Mouse (Mus musculus): Measurements from ENCODE around the gene Nckap5. TPM values are rescaled to one million over a fixed set of nuclear protein-coding genes. Genes with fewer than 3 reads are reported as not detected.

Nckap5 gene
- polyA plus RNA-seq, 1 experiment from 2014 or later, result 1.5 TPM

DNA sequence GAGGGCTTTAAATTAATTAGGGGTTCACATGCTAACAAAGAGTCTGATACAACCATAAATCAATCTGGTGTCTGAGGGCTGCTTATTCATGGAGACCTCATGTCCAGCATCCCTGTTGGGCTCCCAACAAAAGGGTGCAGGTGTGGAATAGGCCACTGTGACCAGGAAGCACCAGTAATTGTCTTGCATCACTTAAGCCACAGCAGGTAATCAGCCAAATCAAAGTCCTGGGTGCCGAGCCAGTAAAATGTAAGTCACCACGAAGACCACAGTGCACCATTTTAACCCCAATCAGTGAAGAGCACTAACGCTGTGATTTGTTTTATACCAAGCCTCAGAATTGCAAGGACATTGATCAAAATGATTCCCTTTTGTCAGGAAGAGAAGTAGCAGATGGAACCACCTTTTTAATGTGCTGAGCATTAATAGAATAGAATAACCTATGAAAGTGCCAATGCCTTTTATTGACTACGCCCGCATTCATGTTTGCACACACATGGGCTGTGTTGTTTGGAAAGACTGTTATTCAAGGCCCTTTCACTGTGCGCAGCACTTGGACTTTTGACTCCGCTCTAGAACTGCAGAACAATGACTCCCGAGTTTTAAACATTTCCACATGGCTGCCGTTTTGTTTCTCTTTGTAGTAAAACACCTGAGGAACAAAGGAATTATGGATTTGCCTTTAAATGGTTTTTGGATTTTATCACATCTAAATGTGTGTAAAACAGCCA lies 393.5 kb downstream of the Nckap5 start:
- ChIA-PET CTCF (no interaction called here), POLR2A (no interaction called here)
- no peak for TF ChIP-seq CTCF (IDR thresholded peaks at IDR 0.05)
- no peaks in the 10 kb centered on the region for H3K27me3 ChIP-seq
- in situ Hi-C loops (cut with MboI; ENCODE audit: low pct_unique_long_range_greater_than_20kb), result loop anchor here (10.0 to 25.0 kb wide), 3 partner anchors 500 to 832 kb away; no protein-coding TSS in a partner anchor
- DNase-seq (ENCODE audit: low read depth, low spot score) (no peak), ATAC-seq (no peak)

DNA sequence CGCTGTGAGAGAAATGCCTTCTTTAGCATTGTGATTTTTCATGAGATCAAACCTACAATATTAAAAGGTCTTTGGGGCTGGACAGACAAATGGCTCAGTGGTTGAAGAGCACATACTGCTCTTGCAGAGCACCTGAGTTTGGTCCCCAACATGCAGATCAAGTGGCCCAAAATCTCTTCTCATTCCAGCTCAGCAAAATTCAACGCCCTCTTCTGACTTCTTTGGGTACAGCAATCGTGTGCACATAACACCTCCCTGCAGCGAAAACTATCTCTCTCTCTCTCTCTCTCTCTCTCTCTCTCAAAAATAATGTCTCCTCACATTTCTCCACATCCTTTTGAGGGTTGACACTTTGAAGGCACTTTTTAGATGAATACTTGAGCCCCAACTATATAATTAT lies 398.3 kb downstream of the Nckap5 start:
- POLR2A ChIA-PET, result no interaction called here
- CTCF ChIA-PET, result interaction anchor here (0.8 to 2.8 kb wide), 7 partner anchors 10 to 754 kb away, joined by 3 to 9 read pairs (median 6); no protein-coding TSS in a partner anchor
- in situ Hi-C loops (cut with MboI; ENCODE audit: low pct_unique_long_range_greater_than_20kb), result loop anchor here (10.0 to 25.0 kb wide), 3 partner anchors 505 to 827 kb away; no protein-coding TSS in a partner anchor
- peak; percentile 33 for TF ChIP-seq CTCF (IDR thresholded peaks at IDR 0.05)
- no peak for ATAC-seq
- no peak for DNase-seq (ENCODE audit: low read depth, low spot score)
- H3K27me3 ChIP-seq, result no peaks in the 10 kb centered on the region

DNA sequence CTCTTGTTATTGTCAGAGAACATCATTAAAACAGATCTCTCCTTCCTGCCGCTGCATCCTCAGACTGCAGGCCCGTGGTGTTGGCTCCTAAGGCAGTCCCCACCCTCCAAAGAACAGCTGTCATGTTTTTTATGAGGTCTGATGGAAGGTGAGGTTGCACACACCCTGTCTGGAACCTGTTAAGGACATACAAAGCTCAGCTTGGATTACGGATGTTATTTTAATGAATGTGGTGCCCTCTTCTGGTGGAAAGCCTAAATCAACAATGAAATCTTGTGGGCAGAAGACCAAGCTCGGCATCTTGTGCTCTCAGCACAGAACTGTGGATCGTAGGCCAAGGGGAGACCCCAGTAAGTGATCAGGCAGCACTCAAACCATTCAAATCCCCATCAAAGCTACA lies 399.0 kb downstream of the Nckap5 start:
- in situ Hi-C loops (cut with MboI; ENCODE audit: low pct_unique_long_range_greater_than_20kb), result loop anchor here (10.0 to 25.0 kb wide), 3 partner anchors 506 to 827 kb away; no protein-coding TSS in a partner anchor
- TF ChIP-seq CTCF (IDR thresholded peaks at IDR 0.05), result peak; percentile 65
- ATAC-seq (peak; percentile 86), DNase-seq (ENCODE audit: low read depth, low spot score) (no peak)
- POLR2A ChIA-PET, result no interaction called here
- no peaks in the 10 kb centered on the region for H3K27me3 ChIP-seq
- CTCF ChIA-PET, result interaction anchor here (0.8 to 2.8 kb wide), 10 partner anchors 8 to 753 kb away, joined by 3 to 9 read pairs (median 4); no protein-coding TSS in a partner anchor

DNA sequence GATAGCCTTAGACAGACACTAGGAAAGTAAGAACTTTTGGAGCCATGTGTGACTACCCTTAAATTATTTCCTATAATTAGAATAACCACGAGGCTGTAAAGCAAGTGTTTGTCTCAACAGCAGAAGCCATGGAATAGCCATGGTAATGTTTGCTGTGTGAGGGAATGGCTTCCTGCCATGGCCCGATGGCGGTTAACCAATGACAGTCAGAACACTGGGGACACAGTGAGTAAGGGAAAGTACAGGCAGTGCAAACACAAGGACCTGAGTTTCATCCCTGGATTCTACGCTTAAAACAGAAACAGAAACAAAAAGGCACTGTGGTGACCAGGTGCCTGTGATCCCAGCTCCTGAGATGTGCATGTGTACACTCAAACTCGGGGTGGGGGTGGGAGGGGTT lies 419.2 kb downstream of the Nckap5 start:
- ATAC-seq (no peak), DNase-seq (ENCODE audit: low read depth, low spot score) (no peak)
- in situ Hi-C loops (cut with MboI; ENCODE audit: low pct_unique_long_range_greater_than_20kb), result no loop called here
- no peak for TF ChIP-seq CTCF (IDR thresholded peaks at IDR 0.05)
- ChIA-PET POLR2A (no interaction called here), CTCF (no interaction called here)
- no peaks in the 10 kb centered on the region for H3K27me3 ChIP-seq

DNA sequence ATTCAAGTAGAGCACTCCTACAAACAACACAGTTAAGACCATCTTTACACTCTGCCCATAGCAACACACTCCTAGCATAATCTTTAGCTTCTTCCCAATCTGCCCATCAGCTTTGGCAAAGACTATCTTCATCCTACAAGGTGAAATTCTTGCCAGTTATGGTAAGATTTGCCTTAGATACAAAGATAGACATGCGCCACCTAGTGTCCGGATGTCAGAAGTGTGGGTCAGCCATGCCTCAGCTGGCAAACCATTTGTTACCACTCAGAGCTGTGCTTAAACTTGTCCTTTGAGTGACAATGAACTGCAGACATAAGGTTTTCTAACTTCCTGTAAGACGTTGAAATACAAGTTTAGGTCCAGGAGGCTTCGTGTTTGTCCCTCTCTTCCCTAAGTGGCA lies 422.7 kb downstream of the Nckap5 start:
- in situ Hi-C loops (cut with MboI; ENCODE audit: low pct_unique_long_range_greater_than_20kb), result no loop called here
- no peaks in the 10 kb centered on the region for H3K27me3 ChIP-seq
- DNase-seq (ENCODE audit: low read depth, low spot score) (no peak), ATAC-seq (peak; percentile 78)
- ChIA-PET POLR2A (no interaction called here), CTCF (interaction anchor here (0.8 to 1.6 kb wide), 4 partner anchors 11 to 618 kb away, joined by 3 to 8 read pairs (median 4); no protein-coding TSS in a partner anchor)
- TF ChIP-seq CTCF (IDR thresholded peaks at IDR 0.05), result peak; percentile 81

DNA sequence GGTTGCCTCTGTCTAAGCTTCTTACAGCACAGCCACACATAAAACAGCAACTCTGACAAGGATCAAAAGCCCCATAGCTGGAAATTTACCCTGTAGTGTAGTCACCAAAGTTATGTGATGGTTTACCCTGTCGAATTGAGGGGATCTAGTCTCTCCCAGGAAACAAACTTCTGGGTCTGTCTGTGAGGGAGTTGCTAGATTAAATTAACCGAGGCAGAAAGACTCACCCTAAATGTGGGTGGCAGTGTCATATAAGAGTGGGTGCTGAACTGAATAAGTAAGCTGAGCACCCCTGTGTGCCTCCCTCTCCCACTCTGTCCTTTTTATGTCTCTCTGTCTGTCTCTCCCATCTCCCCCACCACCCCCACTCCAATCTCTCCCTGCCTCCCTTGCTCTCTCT lies 425.1 kb downstream of the Nckap5 start:
- CTCF ChIA-PET, result interaction anchor here (0.9 kb wide), 1 partner anchor 28 kb away, joined by 3 read pairs; no protein-coding TSS in a partner anchor
- in situ Hi-C loops (cut with MboI; ENCODE audit: low pct_unique_long_range_greater_than_20kb), result no loop called here
- no peak for TF ChIP-seq CTCF (IDR thresholded peaks at IDR 0.05)
- POLR2A ChIA-PET, result no interaction called here
- ATAC-seq (no peak), DNase-seq (ENCODE audit: low read depth, low spot score) (no peak)
- H3K27me3 ChIP-seq, result no peaks in the 10 kb centered on the region

DNA sequence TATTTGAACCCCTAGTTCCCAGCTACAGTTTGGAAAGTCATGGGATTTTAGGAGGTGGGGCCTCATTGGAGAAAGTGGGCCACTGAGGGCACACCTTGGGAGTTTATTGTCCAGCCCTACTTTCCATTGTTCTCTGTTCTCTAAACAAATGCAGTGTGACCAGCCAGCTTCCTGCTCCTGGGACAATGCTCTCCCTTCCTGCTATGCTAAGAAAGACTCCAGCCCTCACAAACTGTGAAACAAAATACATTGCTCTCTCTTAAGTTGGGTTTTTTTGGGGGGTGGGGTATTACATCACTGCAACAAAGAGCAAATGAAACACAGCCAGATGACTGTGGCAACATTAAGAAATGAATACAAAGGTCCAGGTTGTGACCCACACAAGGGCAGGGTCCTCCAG lies 426.6 kb downstream of the Nckap5 start:
- in situ Hi-C loops (cut with MboI; ENCODE audit: low pct_unique_long_range_greater_than_20kb), result no loop called here
- ChIA-PET POLR2A (no interaction called here), CTCF (no interaction called here)
- no peak for DNase-seq (ENCODE audit: low read depth, low spot score)
- H3K27me3 ChIP-seq, result peaks cover 1% of the 10 kb centered on the region
- ATAC-seq, result no peak
- no peak for TF ChIP-seq CTCF (IDR thresholded peaks at IDR 0.05)

DNA sequence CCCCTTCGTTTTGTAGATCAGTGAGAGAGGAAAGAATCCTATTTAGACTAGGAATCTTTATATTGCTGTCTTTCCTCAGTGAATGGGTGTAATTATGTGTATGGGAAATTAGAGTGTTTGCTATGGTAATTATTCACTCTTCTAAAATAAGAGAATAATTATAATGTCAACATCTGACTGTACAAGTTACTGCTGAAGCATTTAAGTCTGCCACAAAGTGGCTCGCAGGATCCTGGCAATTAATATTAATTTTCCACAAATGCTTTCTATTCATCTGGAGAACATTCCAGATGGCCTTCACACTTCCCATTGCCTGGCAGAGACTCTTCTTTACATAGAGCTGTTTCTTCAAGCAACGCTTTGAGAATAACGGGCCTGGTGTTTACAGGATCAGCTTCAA lies 439.4 kb downstream of the Nckap5 start:
- CTCF ChIA-PET, result no interaction called here

DNA sequence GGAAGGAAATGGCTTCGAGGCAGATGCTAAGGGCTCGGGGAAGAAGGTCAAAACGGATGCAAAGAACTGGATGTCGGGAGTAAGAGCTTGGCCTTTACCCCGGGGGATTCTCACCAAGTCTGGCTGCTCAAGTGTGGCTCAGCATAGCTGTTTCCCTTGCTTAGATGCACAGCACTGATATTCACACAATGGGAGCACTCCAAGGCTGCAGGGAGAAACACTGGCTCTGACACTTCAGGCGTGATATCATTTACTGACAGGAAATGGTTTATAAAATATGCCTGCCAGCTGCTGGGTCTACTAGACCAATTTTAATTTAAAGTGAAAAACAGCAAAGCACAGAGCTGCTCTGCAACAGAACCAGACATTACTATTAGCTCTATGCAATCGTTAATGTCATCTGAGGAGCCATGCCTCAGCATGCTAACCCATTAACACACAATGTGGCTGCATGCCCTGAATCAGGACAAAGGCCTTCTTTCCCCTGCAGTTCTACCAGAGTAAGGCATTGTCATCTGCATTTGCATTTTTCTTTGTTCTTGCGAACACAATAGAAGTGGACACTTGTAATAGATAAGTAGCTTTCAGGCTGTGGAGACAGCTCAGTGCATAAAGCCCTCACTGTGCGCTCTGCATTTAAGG lies 453.1 kb downstream of the Nckap5 start:
- in situ Hi-C loops (cut with MboI; ENCODE audit: low pct_unique_long_range_greater_than_20kb), result no loop called here
- DNase-seq (ENCODE audit: low read depth, low spot score), result no peak
- CTCF ChIA-PET, result interaction anchor here (1.1 to 1.2 kb wide), 2 partner anchors 12 to 29 kb away, joined by 3 read pairs; no protein-coding TSS in a partner anchor
- H3K27me3 ChIP-seq, result no peaks in the 10 kb centered on the region
- no peak for ATAC-seq
- POLR2A ChIA-PET, result no interaction called here
- no peak for TF ChIP-seq CTCF (IDR thresholded peaks at IDR 0.05)

More for the DNA sequence above, 439.4 kb downstream of the Nckap5 start:
- no peak for TF ChIP-seq CTCF (IDR thresholded peaks at IDR 0.05)
- in situ Hi-C loops (cut with MboI; ENCODE audit: low pct_unique_long_range_greater_than_20kb), result loop anchor here (10.0 kb wide), 1 partner anchor 606 kb away; no protein-coding TSS in a partner anchor
- ATAC-seq (no peak), DNase-seq (ENCODE audit: low read depth, low spot score) (no peak)
- POLR2A ChIA-PET, result no interaction called here
- H3K27me3 ChIP-seq, result peaks cover 3% of the 10 kb centered on the region

DNA sequence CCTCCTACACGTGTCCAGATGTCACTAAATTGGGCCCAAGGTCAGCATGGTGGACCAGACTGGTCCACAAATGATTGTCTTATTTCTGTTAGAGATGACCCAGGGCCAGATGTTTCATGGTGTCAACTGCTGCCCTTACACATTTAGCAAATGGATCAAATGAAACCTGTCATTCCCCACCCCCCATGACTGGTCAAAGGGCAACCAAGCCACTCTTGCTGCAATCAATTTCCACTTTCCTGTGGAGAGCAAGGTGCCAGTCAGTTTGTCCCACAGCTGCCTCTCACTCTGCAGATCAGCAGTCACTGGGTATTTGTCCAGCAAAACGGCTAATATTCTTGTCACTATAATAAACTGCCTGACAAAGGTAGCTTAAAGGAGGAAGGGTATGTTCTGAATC lies 463.9 kb downstream of the Nckap5 start:
- DNase-seq (ENCODE audit: low read depth, low spot score) (no peak), ATAC-seq (no peak)
- no peaks in the 10 kb centered on the region for H3K27me3 ChIP-seq
- POLR2A ChIA-PET, result no interaction called here
- TF ChIP-seq CTCF (IDR thresholded peaks at IDR 0.05), result no peak
- in situ Hi-C loops (cut with MboI; ENCODE audit: low pct_unique_long_range_greater_than_20kb), result no loop called here
- CTCF ChIA-PET, result no interaction called here

DNA sequence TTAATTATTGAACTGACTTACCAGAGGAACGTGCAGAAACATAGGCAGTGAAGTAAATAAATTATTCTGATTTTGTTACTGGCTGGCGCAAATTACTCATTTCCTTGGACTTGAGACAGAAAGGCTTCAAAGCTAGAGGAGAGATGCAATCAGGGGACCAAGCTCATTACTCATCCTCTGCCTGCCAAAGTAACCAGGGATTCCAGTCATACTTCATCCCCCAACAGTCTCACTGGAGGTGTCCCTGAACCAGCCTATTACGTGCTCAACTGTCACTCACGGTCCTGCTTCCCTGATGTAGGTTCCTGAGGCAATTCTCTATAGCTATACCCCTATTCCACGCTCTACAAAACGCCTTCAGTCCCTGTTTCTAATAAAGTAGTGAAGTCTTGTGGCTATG lies 466.0 kb downstream of the Nckap5 start:
- no peaks in the 10 kb centered on the region for H3K27me3 ChIP-seq
- POLR2A ChIA-PET, result no interaction called here
- in situ Hi-C loops (cut with MboI; ENCODE audit: low pct_unique_long_range_greater_than_20kb), result no loop called here
- DNase-seq (ENCODE audit: low read depth, low spot score) (peak; percentile 30), ATAC-seq (no peak)
- TF ChIP-seq CTCF (IDR thresholded peaks at IDR 0.05), result no peak
- CTCF ChIA-PET, result interaction anchor here (1.1 to 1.3 kb wide), 2 partner anchors 13 to 567 kb away, joined by 3 read pairs; no protein-coding TSS in a partner anchor
